Mouse (Mus musculus): ENCODE results near the gene Ifna6. TPM values are rescaled to one million over a fixed set of nuclear protein-coding genes. Genes with fewer than 3 reads are reported as not detected.
"Not testable (repeated sequence)": the region's sequence is repeated elsewhere in the genome, so short reads cannot be mapped to it uniquely, and the experiment has no call there.

Gene Ifna6
- not detected for total RNA-seq (2021)
- long read RNA-seq, experiment 1, result 0 reads
- long read RNA-seq, experiment 2, result 0 reads

DNA sequence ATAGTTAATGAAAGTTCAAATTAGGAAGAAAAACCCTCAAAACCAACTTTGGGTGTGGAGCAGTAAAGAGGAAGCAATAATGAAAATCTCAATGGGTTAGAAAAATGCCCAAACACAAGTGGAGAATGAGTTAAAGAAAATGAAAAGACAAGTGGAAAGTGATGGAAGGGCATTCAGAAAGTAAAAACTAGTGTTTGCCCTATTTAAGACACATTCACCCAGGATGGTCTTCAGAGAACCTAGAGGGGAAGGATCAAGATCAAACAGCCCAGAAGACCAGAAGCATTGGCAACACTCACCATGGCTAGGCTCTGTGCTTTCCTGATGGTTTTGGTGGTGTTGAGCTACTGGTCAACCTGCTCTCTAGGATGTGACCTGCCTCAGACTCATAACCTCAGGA is at the start of gene Ifna6:
Gene Ifna6, plus strand, starts transcription at position 301 of the 400 bp plus-strand sequence.
- not testable (repeated sequence) for DNase-seq

DNA sequence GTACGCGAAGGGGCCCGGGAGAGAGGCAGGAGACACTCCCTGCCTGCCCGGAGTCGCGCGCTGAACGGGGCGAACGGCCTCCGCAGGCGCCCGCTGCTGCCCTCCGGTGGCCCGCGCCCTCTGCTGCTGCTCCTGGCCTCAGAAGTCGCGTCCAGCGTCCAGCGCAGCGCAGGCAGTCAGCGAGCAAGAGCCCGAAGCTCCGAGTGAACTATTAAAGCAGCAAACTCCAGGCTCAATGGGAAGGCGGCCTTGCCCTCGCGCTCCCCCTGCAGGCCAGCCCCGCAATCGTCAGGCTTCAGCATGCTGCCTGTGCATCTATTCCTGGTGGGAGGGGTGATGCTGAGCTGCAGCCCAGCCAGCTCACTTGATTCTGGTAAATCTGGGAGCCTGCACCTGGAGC is 47.7 kb upstream of the Ifna6 start, which contains the start of gene Gm13272:
Gene Gm13272, plus strand, starts transcription at position 301 of the 400 bp plus-strand sequence.
- DNase-seq, result not testable (repeated sequence)

- DNase-seq, result not testable (repeated sequence)
These were observed 46.9 kb upstream of the Ifna6 start for GRCm38 (mm10) chr4:88780320-88780719.

DNA sequence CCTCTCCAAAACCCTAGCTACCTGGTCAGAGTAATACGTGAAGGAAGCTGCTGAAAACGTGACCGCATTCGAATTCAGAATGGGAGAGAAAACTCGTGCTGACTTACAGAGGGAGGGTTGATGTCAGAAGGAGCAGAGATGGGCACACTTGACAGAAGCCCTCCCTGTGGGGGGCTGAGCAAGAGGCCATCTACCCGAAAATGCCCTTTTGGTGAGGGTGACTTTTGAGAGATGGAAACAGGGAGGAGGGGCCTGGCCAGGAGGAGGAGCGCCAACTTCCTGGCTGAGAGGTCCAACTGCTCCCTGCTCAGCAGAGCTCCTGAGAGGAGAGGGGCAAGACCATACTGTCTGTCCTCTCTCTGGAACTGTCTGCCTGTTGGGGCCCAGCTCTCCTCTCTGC is 45.4 kb upstream of the Ifna6 start, which contains the start of gene Ifnz:
Gene Ifnz, plus strand, starts transcription at position 301 of the 400 bp plus-strand sequence.
- DNase-seq, result not testable (repeated sequence)

DNA sequence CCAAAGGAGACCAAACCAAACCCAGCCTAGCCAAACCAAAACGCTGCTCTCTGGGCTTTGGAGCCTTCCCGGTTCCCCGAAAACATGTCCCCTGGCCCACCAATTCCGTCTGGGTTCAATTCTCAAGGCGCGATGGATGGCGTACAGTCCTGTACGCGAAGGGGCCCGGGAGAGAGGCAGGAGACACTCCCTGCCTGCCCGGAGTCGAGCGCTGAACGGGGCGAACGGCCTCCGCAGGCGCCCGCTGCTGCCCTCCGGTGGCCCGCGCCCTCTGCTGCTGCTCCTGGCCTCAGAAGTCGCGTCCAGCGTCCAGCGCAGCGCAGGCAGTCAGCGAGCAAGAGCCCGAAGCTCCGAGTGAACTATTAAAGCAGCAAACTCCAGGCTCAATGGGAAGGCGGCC is 44.9 kb upstream of the Ifna6 start:
- peak; percentile 16 for DNase-seq

- not testable (repeated sequence) for DNase-seq
These were observed 41.8 kb upstream of the Ifna6 start, which contains the start of gene Gm13276 for GRCm38 (mm10) chr4:88785409-88785808. Gm13276 (plus strand) TSS chr4:88785709.

DNA sequence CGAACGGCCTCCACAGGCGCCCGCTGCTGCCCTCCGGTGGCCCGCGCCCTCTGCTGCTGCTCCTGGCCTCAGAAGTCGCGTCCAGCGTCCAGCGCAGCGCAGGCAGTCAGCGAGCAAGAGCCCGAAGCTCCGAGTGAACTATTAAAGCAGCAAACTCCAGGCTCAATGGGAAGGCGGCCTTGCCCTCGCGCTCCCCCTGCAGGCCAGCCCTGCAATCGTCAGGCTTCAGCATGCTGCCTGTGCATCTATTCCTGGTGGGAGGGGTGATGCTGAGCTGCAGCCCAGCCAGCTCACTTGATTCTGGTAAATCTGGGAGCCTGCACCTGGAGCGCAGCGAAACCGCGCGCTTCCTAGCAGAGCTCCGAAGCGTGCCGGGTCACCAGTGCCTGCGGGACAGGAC is 38.8 kb upstream of the Ifna6 start, which contains the start of gene Gm13277:
Gene Gm13277, plus strand, starts transcription at position 231 of the 400 bp plus-strand sequence.
- peak; percentile 75 for DNase-seq

DNA sequence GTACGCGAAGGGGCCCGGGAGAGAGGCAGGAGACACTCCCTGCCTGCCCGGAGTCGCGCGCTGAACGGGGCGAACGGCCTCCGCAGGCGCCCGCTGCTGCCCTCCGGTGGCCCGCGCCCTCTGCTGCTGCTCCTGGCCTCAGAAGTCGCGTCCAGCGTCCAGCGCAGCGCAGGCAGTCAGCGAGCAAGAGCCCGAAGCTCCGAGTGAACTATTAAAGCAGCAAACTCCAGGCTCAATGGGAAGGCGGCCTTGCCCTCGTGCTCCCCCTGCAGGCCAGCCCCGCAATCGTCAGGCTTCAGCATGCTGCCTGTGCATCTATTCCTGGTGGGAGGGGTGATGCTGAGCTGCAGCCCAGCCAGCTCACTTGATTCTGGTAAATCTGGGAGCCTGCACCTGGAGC is 36.0 kb upstream of the Ifna6 start, which contains the start of gene Gm13278:
Gene Gm13278, plus strand, starts transcription at position 301 of the 400 bp plus-strand sequence.
- not testable (repeated sequence) for DNase-seq

DNA sequence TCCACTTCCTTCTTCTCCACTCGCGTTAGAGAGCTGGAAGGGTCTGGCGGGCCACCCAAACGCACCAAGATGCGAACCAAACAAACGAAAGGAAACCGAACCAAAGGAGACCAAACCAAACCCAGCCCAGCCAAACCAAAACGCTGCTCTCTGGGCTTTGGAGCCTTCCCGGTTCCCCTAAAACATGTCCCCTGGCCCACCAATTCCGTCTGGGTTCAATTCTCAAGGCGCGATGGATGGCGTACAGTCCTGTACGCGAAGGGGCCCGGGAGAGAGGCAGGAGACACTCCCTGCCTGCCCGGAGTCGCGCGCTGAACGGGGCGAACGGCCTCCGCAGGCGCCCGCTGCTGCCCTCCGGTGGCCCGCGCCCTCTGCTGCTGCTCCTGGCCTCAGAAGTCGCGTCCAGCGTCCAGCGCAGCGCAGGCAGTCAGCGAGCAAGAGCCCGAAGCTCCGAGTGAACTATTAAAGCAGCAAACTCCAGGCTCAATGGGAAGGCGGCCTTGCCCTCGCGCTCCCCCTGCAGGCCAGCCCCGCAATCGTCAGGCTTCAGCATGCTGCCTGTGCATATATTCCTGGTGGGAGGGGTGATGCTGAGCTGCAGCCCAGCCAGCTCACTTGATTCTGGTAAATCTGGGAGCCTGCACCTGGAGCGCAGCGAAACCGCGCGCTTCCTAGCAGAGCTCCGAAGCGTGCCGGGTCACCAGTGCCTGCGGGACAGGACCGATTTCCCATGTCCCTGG is 33.1 kb upstream of the Ifna6 start, which contains the start of gene Gm13275:
Gene Gm13275, plus strand, starts transcription at position 552 of the 740 bp plus-strand sequence.
- DNase-seq, result peak; percentile 29

DNA sequence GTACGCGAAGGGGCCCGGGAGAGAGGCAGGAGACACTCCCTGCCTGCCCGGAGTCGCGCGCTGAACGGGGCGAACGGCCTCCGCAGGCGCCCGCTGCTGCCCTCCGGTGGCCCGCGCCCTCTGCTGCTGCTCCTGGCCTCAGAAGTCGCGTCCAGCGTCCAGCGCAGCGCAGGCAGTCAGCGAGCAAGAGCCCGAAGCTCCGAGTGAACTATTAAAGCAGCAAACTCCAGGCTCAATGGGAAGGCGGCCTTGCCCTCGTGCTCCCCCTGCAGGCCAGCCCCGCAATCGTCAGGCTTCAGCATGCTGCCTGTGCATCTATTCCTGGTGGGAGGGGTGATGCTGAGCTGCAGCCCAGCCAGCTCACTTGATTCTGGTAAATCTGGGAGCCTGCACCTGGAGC is 30.1 kb upstream of the Ifna6 start, which contains the start of gene Gm13279:
Gene Gm13279, plus strand, starts transcription at position 301 of the 400 bp plus-strand sequence.
- not testable (repeated sequence) for DNase-seq

- DNase-seq, result not testable (repeated sequence)
These were observed 27.9 kb upstream of the Ifna6 start, which contains the start of gene Gm13285 for GRCm38 (mm10) chr4:88799365-88799764. Gm13285 (plus strand) TSS chr4:88799665.

DNA sequence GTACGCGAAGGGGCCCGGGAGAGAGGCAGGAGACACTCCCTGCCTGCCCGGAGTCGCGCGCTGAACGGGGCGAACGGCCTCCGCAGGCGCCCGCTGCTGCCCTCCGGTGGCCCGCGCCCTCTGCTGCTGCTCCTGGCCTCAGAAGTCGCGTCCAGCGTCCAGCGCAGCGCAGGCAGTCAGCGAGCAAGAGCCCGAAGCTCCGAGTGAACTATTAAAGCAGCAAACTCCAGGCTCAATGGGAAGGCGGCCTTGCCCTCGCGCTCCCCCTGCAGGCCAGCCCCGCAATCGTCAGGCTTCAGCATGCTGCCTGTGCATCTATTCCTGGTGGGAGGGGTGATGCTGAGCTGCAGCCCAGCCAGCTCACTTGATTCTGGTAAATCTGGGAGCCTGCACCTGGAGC is 24.3 kb upstream of the Ifna6 start, which contains the start of gene Gm13287:
Gene Gm13287, plus strand, starts transcription at position 301 of the 400 bp plus-strand sequence.
- DNase-seq, result not testable (repeated sequence)

DNA sequence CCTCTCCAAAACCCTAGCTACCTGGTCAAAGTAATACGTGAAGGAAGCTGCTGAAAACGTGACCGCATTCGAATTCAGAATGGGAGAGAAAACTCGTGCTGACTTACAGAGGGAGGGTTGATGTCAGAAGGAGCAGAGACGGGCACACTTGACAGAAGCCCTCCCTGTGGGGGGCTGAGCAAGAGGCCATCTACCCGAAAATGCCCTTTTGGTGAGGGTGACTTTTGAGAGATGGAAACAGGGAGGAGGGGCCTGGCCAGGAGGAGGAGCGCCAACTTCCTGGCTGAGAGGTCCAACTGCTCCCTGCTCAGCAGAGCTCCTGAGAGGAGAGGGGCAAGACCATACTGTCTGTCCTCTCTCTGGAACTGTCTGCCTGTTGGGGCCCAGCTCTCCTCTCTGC is 22.0 kb upstream of the Ifna6 start, which contains the start of gene Gm13288:
Gene Gm13288, plus strand, starts transcription at position 301 of the 400 bp plus-strand sequence.
- not testable (repeated sequence) for DNase-seq

DNA sequence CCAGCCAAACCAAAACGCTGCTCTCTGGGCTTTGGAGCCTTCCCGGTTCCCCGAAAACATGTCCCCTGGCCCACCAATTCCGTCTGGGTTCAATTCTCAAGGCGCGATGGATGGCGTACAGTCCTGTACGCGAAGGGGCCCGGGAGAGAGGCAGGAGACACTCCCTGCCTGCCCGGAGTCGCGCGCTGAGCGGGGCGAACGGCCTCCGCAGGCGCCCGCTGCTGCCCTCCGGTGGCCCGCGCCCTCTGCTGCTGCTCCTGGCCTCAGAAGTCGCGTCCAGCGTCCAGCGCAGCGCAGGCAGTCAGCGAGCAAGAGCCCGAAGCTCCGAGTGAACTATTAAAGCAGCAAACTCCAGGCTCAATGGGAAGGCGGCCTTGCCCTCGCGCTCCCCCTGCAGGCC is 21.5 kb upstream of the Ifna6 start:
- DNase-seq, result peak; percentile 40

- DNase-seq, result no peak
These were observed 11.3 kb upstream of the Ifna6 start, which contains the start of gene Ifna7 for GRCm38 (mm10) chr4:88815928-88816327. Ifna7 (plus strand) TSS chr4:88816228.

- DNase-seq, result no peak
These were observed 7.6 kb upstream of the Ifna6 start, which contains the start of gene Ifna11 for GRCm38 (mm10) chr4:88819659-88820058. Ifna11 (plus strand) TSS chr4:88819959.

DNA sequence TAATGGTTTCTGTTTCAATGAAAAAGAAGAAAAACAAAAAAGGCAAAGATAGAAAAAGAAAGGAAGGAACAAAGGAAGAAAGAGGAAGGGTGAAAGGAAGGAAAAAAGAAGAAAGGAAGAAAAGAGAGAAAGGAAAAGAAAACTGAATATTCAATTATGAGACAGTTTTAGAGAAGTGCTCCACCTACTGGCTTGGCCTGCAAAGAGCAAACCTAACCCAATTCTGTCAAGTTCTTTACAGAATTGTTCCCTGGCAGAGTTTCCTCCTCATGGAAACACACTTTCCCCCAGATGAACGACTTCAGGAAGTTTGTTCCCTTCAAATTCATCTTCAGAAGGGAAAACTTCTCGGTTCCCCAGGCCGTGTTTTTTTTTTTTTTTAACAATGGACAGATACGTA is 4.2 kb upstream of the Ifna6 start:
- DNase-seq, result peak; percentile 19

GRCm38 (mm10) chr4:88830523-88830922 is 3.3 kb downstream of the Ifna6 start:
- DNase-seq, result peak; percentile 28

- not testable (repeated sequence) for DNase-seq
These were observed 8.0 kb downstream of the Ifna6 start, which contains the start of gene Ifna5 for GRCm38 (mm10) chr4:88835225-88835624. Ifna5 (plus strand) TSS chr4:88835525.

DNA sequence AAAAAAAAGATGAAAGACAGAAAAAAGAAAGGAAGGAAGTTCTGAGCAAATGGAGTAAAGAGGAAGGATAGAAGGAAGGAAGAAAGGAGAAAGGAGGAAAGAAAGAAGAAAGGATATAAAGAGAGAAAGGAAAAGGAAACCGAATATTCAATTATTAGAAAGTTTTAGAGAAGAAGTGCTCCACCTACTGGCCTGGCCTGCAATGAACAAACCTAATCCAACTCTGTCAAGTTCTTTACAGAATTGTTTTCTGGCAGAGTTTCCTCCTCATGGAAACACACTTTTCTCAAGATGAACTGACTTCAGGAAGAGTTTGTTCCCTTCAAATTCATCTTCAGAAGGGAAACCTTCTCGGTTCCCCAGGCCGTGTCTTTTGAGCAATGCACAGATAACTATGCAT is 11.6 kb downstream of the Ifna6 start:
- peak; percentile 4 for DNase-seq

DNA sequence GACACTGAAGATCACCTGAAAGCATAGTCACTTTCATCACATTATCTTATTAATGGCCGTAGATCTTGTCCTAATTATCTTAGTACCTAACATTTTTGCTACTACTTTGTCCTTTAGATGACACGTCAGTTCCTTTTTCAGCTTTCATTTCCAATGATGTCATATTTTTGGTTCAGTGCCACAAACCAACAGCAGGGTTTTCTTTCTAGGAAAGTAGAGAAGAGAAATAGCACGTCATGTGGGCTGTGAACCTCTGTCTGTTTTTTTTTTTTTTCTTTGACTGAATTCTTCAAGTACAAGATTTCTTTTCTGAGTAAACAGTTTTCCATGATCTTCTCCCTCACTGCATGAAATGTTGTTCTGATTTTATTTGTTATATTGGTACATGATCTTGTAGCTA is 12.8 kb downstream of the Ifna6 start:
- no peak for DNase-seq

- no peak for DNase-seq
These were observed 14.3 kb downstream of the Ifna6 start, which contains the start of gene Ifna4 for GRCm38 (mm10) chr4:88841438-88841911. Ifna4 (plus strand) TSS chr4:88841861.
